8 mouse cellular contexts compared by ENCODE assay signal in genomic region chr1:74748643-74749271, GRCm38 (mm10). TPM values are rescaled to one million over a fixed set of nuclear protein-coding genes. Genes with fewer than 3 reads are reported as not detected.
DNase-seq lines count a peak whose midpoint lies in the region; ATAC-seq and TF ChIP-seq lines count a peak whose summit lies in the region.

Gene Prkag3 (minus strand): TSS chr1:74749221.

- peak within 1 kb of the TSS; percentile 53; the same call in 1 of the 2 replicates for H3K9ac ChIP-seq in forebrain, embryonic 11.5 days (ENCODE audit: low read length)
- H3K9ac ChIP-seq in heart, embryonic 16.5 days (ENCODE audit: low read length) = peak within 1 kb of the TSS; percentile 63
- H3K9ac ChIP-seq in lung, postnatal 0 days (replicated peaks; ENCODE audit: low read depth) = no peak within 1 kb of the TSS; the same call in 1 of the 2 replicates

- no peaks in the 10 kb centered on the region for H3K9me3 ChIP-seq in E14TG2a.4 (ENCODE audit: low read length)
- no peaks in the 10 kb centered on the region for H3K9me3 ChIP-seq in forebrain, embryonic 11.5 days (ENCODE audit: control insufficient read depth, low read length)
- no peaks in the 10 kb centered on the region for H3K9me3 ChIP-seq in heart, embryonic 16.5 days (replicated peaks; ENCODE audit: control insufficient read depth, low read length)
- H3K9me3 ChIP-seq in lung, postnatal 0 days (ENCODE audit: low read length) = no peaks in the 10 kb centered on the region

- ATAC-seq in forebrain, embryonic 11.5 days (replicated peaks; ENCODE audit: low FRiP score) = 0 out of 2 replicates have a peak, but pooled peaks have one; percentile 58
- ATAC-seq in heart, embryonic 16.5 days (replicated peaks; ENCODE audit: extremely low read depth, insufficient read depth, low FRiP score) = peak; percentile 87
- peak; percentile 80 for ATAC-seq in lung, postnatal 0 days
- ATAC-seq in erythroid progenitor cell, adult 5-6 weeks (replicated peaks; ENCODE audit: low FRiP score, poor library complexity, severe bottlenecking) = no peak

- H3K27ac ChIP-seq in forebrain, embryonic 11.5 days (ENCODE audit: low read depth, low read length) = no peak within 1 kb of the TSS
- peak within 1 kb of the TSS; percentile 78 for H3K27ac ChIP-seq in heart, embryonic 16.5 days (ENCODE audit: low read length)
- peak within 1 kb of the TSS; percentile 27; the same call in 1 of the 2 replicates for H3K27ac ChIP-seq in lung, postnatal 0 days (ENCODE audit: low read length)

- peak; percentile 70 for TF ChIP-seq CTCF in E14TG2a.4 (conservative IDR thresholded peaks at IDR 0.05; ENCODE audit: low read length)
- peak; percentile 68 for TF ChIP-seq CTCF in lung, postnatal 0 days (IDR thresholded peaks at IDR 0.05)

- peak within 1 kb of the TSS; percentile 55 for H3K4me2 ChIP-seq in forebrain, embryonic 11.5 days (ENCODE audit: low read depth, low read length, severe bottlenecking)
- peak within 1 kb of the TSS; percentile 59 for H3K4me2 ChIP-seq in heart, embryonic 16.5 days (ENCODE audit: low read depth, low read length)
- peak within 1 kb of the TSS; percentile 59 for H3K4me2 ChIP-seq in lung, postnatal 0 days (replicated peaks; ENCODE audit: low read depth, low read length)

- no peaks in the 10 kb centered on the region for H3K36me3 ChIP-seq in E14TG2a.4 (ENCODE audit: insufficient read depth, low read length)
- no peaks in the 10 kb centered on the region for H3K36me3 ChIP-seq in forebrain, embryonic 11.5 days (ENCODE audit: control insufficient read depth, insufficient read depth, low read length)
- H3K36me3 ChIP-seq in heart, embryonic 16.5 days (ENCODE audit: control insufficient read depth, insufficient read depth) = no peaks in the 10 kb centered on the region
- no peaks in the 10 kb centered on the region for H3K36me3 ChIP-seq in lung, postnatal 0 days (ENCODE audit: insufficient read depth, low read length)

- 9% methylated on average over 30 of the region's 30 CpGs for WGBS in forebrain, embryonic 11.5 days
- WGBS in heart, embryonic 16.5 days = 6% methylated on average over 30 of the region's 30 CpGs
- WGBS in lung, postnatal 0 days = 8% methylated on average over 30 of the region's 30 CpGs

- peak within 1 kb of the TSS; percentile 74 for H3K4me3 ChIP-seq in E14TG2a.4 (replicated peaks; ENCODE audit: low read length)
- H3K4me3 ChIP-seq in forebrain, embryonic 11.5 days (ENCODE audit: low read depth, low read length) = peak within 1 kb of the TSS; percentile 15; the same call in 1 of the 2 replicates
- peak within 1 kb of the TSS; percentile 49 for H3K4me3 ChIP-seq in heart, embryonic 16.5 days (ENCODE audit: low read length)
- peak within 1 kb of the TSS; percentile 28; the same call in 1 of the 2 replicates for H3K4me3 ChIP-seq in lung, postnatal 0 days (ENCODE audit: low read depth, low read length)

- peaks cover 60% of the 10 kb centered on the region for H3K27me3 ChIP-seq in E14TG2a.4 (ENCODE audit: insufficient read depth, low read length)
- H3K27me3 ChIP-seq in forebrain, embryonic 11.5 days (ENCODE audit: control insufficient read depth, insufficient read depth, low read length) = no peaks in the 10 kb centered on the region; the same call in 1 of the 2 replicates
- no peaks in the 10 kb centered on the region for H3K27me3 ChIP-seq in heart, embryonic 16.5 days (ENCODE audit: control insufficient read depth, insufficient read depth, low read length)
- H3K27me3 ChIP-seq in lung, postnatal 0 days (replicated peaks; ENCODE audit: insufficient read depth, low read length) = no peaks in the 10 kb centered on the region

- no peak for TF ChIP-seq EP300 in lung, postnatal 0 days (IDR thresholded peaks at IDR 0.05)

- DNase-seq in adrenal gland, adult 2 months = peak; percentile 74
- peak; percentile 78 for DNase-seq in forebrain, embryonic 11.5 days (ENCODE audit: low spot score)
- DNase-seq in kidney, postnatal 25 days = peak; percentile 61 to 77
- DNase-seq in lung, postnatal 0 days (ENCODE audit: low spot score) = peak; percentile 77
- peak; percentile 43 to 44 for DNase-seq in right cerebral cortex, postnatal 10 days (ENCODE audit: low spot score in 2 of 2)

- H3K4me1 ChIP-seq in E14TG2a.4 (replicated peaks; ENCODE audit: low read depth, low read length) = peaks cover 28% of the 10 kb centered on the region
- no peaks in the 10 kb centered on the region for H3K4me1 ChIP-seq in forebrain, embryonic 11.5 days (replicated peaks; ENCODE audit: control insufficient read depth, insufficient read depth, low read length)
- H3K4me1 ChIP-seq in heart, embryonic 16.5 days (ENCODE audit: control insufficient read depth, insufficient read depth, low read length) = peaks cover 11% of the 10 kb centered on the region
- H3K4me1 ChIP-seq in lung, postnatal 0 days (ENCODE audit: insufficient read depth, low read depth, low read length) = no peaks in the 10 kb centered on the region

RNA-seq across cellular contexts. Expression of gene Prkag3, which starts in this region (rescaled TPM):
- under 1 TPM in 1 of 2 experiments, not detected in 1; 0.17 TPM for total RNA-seq in adrenal gland, adult 2 months (2021)
- polyA plus RNA-seq in adrenal gland, adult 2 months (2012; rRNA removed) = 0.20 and 0.26 TPM in 2 replicates
- 0.39 TPM in 1 of 2 replicates, not detected in the other for polyA plus RNA-seq in forebrain, embryonic 11.5 days (2014; fragmentation: Nextera tagmentation; extraction: Ambion mirVana)
- polyA plus RNA-seq in heart, embryonic 16.5 days (2015; fragmentation: Nextera tagmentation; extraction: Ambion mirVana) = 4.6 and 5.7 TPM in 2 replicates
- polyA plus RNA-seq in lung, postnatal 0 days (2015; fragmentation: Nextera tagmentation; extraction: Ambion mirVana) = 2.6 and 4.6 TPM in 2 replicates
- total RNA-seq in erythroid progenitor cell, adult 5-6 weeks (2015; ENCODE audit: low replicate concordance) = not detected in 2 replicates
- not detected in 2 replicates for total RNA-seq in erythroid progenitor cell, adult 5-6 weeks (2017; ENCODE audit: low replicate concordance)

Comparison
In these comparisons a context has a peak if more than half of its experiments do, and no peak if none do; other contexts are left out.
1. Peak in DNase-seq in adrenal gland, adult 2 months; RNA of the gene not detected or under 1 TPM.
2. Peak in DNase-seq, ATAC-seq, H3K4me3 ChIP-seq, H3K9ac ChIP-seq and H3K4me2 ChIP-seq in forebrain, embryonic 11.5 days; RNA of the gene not detected or under 1 TPM.
3. H3K4me3 ChIP-seq: peak in every context shown above with its lines; median percentile 74 in E14TG2a.4; 49 in heart, embryonic 16.5 days; 28 in lung, postnatal 0 days; 15 in forebrain, embryonic 11.5 days.